Mouse (Mus musculus) embryonic fibroblast, embryonic 13.5 days (primary cell): ENCODE data around the gene Dcaf15.

ENCODE experiments used
- CTCF ChIP-seq: IDR thresholded peaks from 2 replicates; pipeline ENCODE4 v1.5.1; 2011; ENCODE audit warnings: mild to moderate bottlenecking, control low read depth, low read length, moderate library complexity, borderline replicate concordance; ENCODE audit not compliant: insufficient read depth
- POLR2A ChIP-seq: IDR thresholded peaks from 2 replicates; pipeline ENCODE4 v1.6.1; 2011; ENCODE audit warnings: low read depth, mild to moderate bottlenecking, control low read depth, low read length, moderate library complexity

- TF ChIP-seq POLR2A, result no peak
- TF ChIP-seq CTCF, result no peak
Observed at GRCm38 (mm10) chr8:84106216-84107040, 1.9 kb upstream of the Dcaf15 start.
